Mouse (Mus musculus) intestine, embryonic 14.5 days (tissue): ENCODE data around the gene Fam117b. TPM values are rescaled to one million over a fixed set of nuclear protein-coding genes. Genes with fewer than 3 reads are reported as not detected.

Source experiments
- ATAC-seq: fragments of 200-750 bp; cut with Nextera tagmentation; replicated peaks from 2 replicates; pipeline ENCODE4 v1.8.0; 2017; ENCODE audit warnings: low read depth, moderate number of reproducible peaks, moderate TSS enrichment, moderate library complexity; ENCODE audit not compliant: low FRiP score, low TSS enrichment
- DNase-seq: peaks from one replicate; pipeline ENCODE4 v3.0.0-alpha.2; 2018; ENCODE audit warnings: low spot score
- H3K27ac ChIP-seq: fragments of 300-500 bp; sonication (generic); 2 replicates; pipeline ENCODE4 v1.5.1; 2014; ENCODE audit warnings: low read depth, mild to moderate bottlenecking, control low read depth
- H3K27me3 ChIP-seq: fragments of 300-500 bp; sonication (generic); replicated peaks from 2 replicates; pipeline ENCODE4 v1.6.1; 2014; ENCODE audit warnings: low read length, control low read depth; ENCODE audit not compliant: control insufficient read depth, insufficient read depth
- H3K36me3 ChIP-seq: fragments of 300-500 bp; sonication (generic); 2 replicates; pipeline ENCODE4 v1.6.1; 2014; ENCODE audit warnings: low read length, control low read depth; ENCODE audit not compliant: control insufficient read depth, insufficient read depth
- H3K4me1 ChIP-seq: fragments of 300-500 bp; sonication (generic); replicated peaks from 2 replicates; pipeline ENCODE4 v1.6.1; 2014; ENCODE audit warnings: low read length, control low read depth, mixed read lengths; ENCODE audit not compliant: control insufficient read depth, insufficient read depth
- H3K4me2 ChIP-seq: fragments of 300-500 bp; sonication (generic); 2 replicates; pipeline ENCODE4 v1.6.1; 2014; ENCODE audit warnings: low read length
- H3K4me3 ChIP-seq: fragments of 300-500 bp; sonication (generic); 2 replicates; pipeline ENCODE4 v1.5.1; 2014; ENCODE audit warnings: low read depth, low read length, control low read depth, mixed read lengths
- H3K9ac ChIP-seq: fragments of 300-500 bp; sonication (generic); 2 replicates; pipeline ENCODE4 v1.6.1; 2014; ENCODE audit warnings: mild to moderate bottlenecking, low read length
- H3K9me3 ChIP-seq: fragments of 300-500 bp; sonication (generic); 2 replicates; pipeline ENCODE4 v1.6.1; 2016; ENCODE audit warnings: low read length, control low read depth; ENCODE audit not compliant: control insufficient read depth
- WGBS: fragments of 180-500 bp; shearing (Covaris S2); extraction: QIAGEN DNeasy Blood & Tissue Kit; methylation state at CpG from one replicate; pipeline ENCODE4 v1.1.7; 2014; 5-methylcytosine and 5-hydroxymethylcytosine counted together
- polyA plus RNA-seq: library from polyadenylated mRNA; unstranded; fragments of >200 nt; fragmentation: Nextera tagmentation; extraction: Ambion mirVana; gene quantifications from 2 replicates; pipeline ENCODE4 v1.2.1, GENCODE M21; 2014

The Fam117b gene
- polyA plus RNA-seq, 1 experiment from 2014 or later = 10.3 TPM

- peaks cover 26% of the 10 kb centered on the region for H3K36me3 ChIP-seq
- 0 out of 2 replicates have a peak, but pooled peaks cover 5% of the 10 kb centered on the region for H3K9me3 ChIP-seq
- no peak overlapping the region for H3K27ac ChIP-seq
- 93% methylated on average over 4 of the region's 4 CpGs for WGBS
- H3K4me1 ChIP-seq = no peaks in the 10 kb centered on the region
- DNase-seq = no peak
- H3K9ac ChIP-seq = no peak overlapping the region
- H3K4me3 ChIP-seq = no peak overlapping the region
- H3K4me2 ChIP-seq = no peak overlapping the region
- no peaks in the 10 kb centered on the region for H3K27me3 ChIP-seq
- ATAC-seq = no peak
These were observed 54.5 kb downstream of the Fam117b start for GRCm38 (mm10) chr1:59967291-59967690.

- Histone ChIP-seq H3K27me3 (no peaks in the 10 kb centered on the region), H3K36me3 (peaks cover 12% of the 10 kb centered on the region), H3K4me2 (no peak overlapping the region), H3K4me1 (no peaks in the 10 kb centered on the region), H3K27ac (no peak overlapping the region), H3K4me3 (no peak overlapping the region), H3K9ac (no peak overlapping the region), H3K9me3 (no peaks in the 10 kb centered on the region)
- DNase-seq (no peak), ATAC-seq (no peak)
These were observed 73.8 kb downstream of the Fam117b start for GRCm38 (mm10) chr1:59986626-59987025.

- Histone ChIP-seq H3K9me3 (no peaks in the 10 kb centered on the region), H3K36me3 (0 out of 2 replicates have a peak, but pooled peaks cover 9% of the 10 kb centered on the region), H3K4me2 (no peak overlapping the region), H3K4me3 (no peak overlapping the region), H3K9ac (no peak overlapping the region), H3K4me1 (no peaks in the 10 kb centered on the region), H3K27me3 (no peaks in the 10 kb centered on the region), H3K27ac (no peak overlapping the region)
- DNase-seq (no peak), ATAC-seq (no peak)
- WGBS = 87% methylated on average over 3 of the region's 3 CpGs
These were observed 74.7 kb downstream of the Fam117b start for GRCm38 (mm10) chr1:59987399-59988040.

GRCm38 (mm10) chr1:59995646-59996045 is 82.8 kb downstream of the Fam117b start:
- H3K4me2 ChIP-seq = no peak overlapping the region
- no peak for ATAC-seq
- DNase-seq = no peak
- H3K27me3 ChIP-seq = no peaks in the 10 kb centered on the region
- H3K27ac ChIP-seq = no peak overlapping the region
- H3K36me3 ChIP-seq = no peaks in the 10 kb centered on the region
- no peak overlapping the region for H3K9ac ChIP-seq
- H3K4me1 ChIP-seq = no peaks in the 10 kb centered on the region
- H3K9me3 ChIP-seq = no peaks in the 10 kb centered on the region
- WGBS = 39% methylated on average over 3 of the region's 3 CpGs
- H3K4me3 ChIP-seq = no peak overlapping the region

- DNase-seq (no peak), ATAC-seq (no peak)
- no peak overlapping the region for H3K4me2 ChIP-seq
- no peak overlapping the region for H3K27ac ChIP-seq
- no peaks in the 10 kb centered on the region for H3K27me3 ChIP-seq
- WGBS = 49% methylated on average over 5 of the region's 5 CpGs
- H3K36me3 ChIP-seq = no peaks in the 10 kb centered on the region
- no peak overlapping the region for H3K4me3 ChIP-seq
- no peak overlapping the region for H3K9ac ChIP-seq
- no peaks in the 10 kb centered on the region for H3K9me3 ChIP-seq
- no peaks in the 10 kb centered on the region for H3K4me1 ChIP-seq
These were observed 84.5 kb downstream of the Fam117b start for GRCm38 (mm10) chr1:59997352-59997751.

- 51% methylated on average over 2 of the region's 2 CpGs for WGBS
- no peak for ATAC-seq
These were observed 87.5 kb downstream of the Fam117b start for GRCm38 (mm10) chr1:60000319-60000718.

GRCm38 (mm10) chr1:60007337-60007736 is 94.5 kb downstream of the Fam117b start:
- no peak overlapping the region for H3K27ac ChIP-seq
- no peak overlapping the region for H3K9ac ChIP-seq
- no peaks in the 10 kb centered on the region for H3K27me3 ChIP-seq
- DNase-seq (no peak), ATAC-seq (no peak)
- no peaks in the 10 kb centered on the region for H3K9me3 ChIP-seq
- no peaks in the 10 kb centered on the region for H3K36me3 ChIP-seq
- WGBS = 94% methylated on average over 10 of the region's 10 CpGs
- no peak overlapping the region for H3K4me3 ChIP-seq
- no peaks in the 10 kb centered on the region for H3K4me1 ChIP-seq
- H3K4me2 ChIP-seq = no peak overlapping the region

More at GRCm38 (mm10) chr1:60000319-60000718, 87.5 kb downstream of the Fam117b start:
- no peaks in the 10 kb centered on the region for H3K36me3 ChIP-seq
- H3K4me2 ChIP-seq = no peak overlapping the region
- H3K4me3 ChIP-seq = no peak overlapping the region
- H3K4me1 ChIP-seq = no peaks in the 10 kb centered on the region
- H3K27ac ChIP-seq = no peak overlapping the region
- H3K9ac ChIP-seq = no peak overlapping the region
- no peaks in the 10 kb centered on the region for H3K27me3 ChIP-seq
- H3K9me3 ChIP-seq = no peaks in the 10 kb centered on the region
- no peak for DNase-seq

GRCm38 (mm10) chr1:60008743-60009142 is 95.9 kb downstream of the Fam117b start:
- ATAC-seq (no peak), DNase-seq (no peak)
- WGBS = 82% methylated on average over 2 of the region's 2 CpGs
- Histone ChIP-seq H3K4me3 (no peak overlapping the region), H3K27ac (no peak overlapping the region), H3K4me2 (no peak overlapping the region), H3K4me1 (no peaks in the 10 kb centered on the region), H3K9me3 (no peaks in the 10 kb centered on the region), H3K9ac (no peak overlapping the region), H3K36me3 (no peaks in the 10 kb centered on the region), H3K27me3 (no peaks in the 10 kb centered on the region)

GRCm38 (mm10) chr1:60013779-60014178 is 101.0 kb downstream of the Fam117b start:
- H3K4me1 ChIP-seq = no peaks in the 10 kb centered on the region
- no peak overlapping the region for H3K4me2 ChIP-seq
- H3K27me3 ChIP-seq = no peaks in the 10 kb centered on the region
- no peaks in the 10 kb centered on the region for H3K9me3 ChIP-seq
- no peak for DNase-seq
- no peak overlapping the region for H3K27ac ChIP-seq
- H3K4me3 ChIP-seq = no peak overlapping the region
- H3K36me3 ChIP-seq = no peaks in the 10 kb centered on the region
- no peak overlapping the region for H3K9ac ChIP-seq
- 88% methylated on average over 10 of the region's 10 CpGs for WGBS
- no peak for ATAC-seq
